In genomic region chr3:109298857-109299256, GRCm38 (mm10) we compare ENCODE assay signal across 16 mouse cellular contexts. TPM values are rescaled to one million over a fixed set of nuclear protein-coding genes. Genes with fewer than 3 reads are reported as not detected.
DNase-seq lines count a peak whose midpoint lies in the region; ATAC-seq and TF ChIP-seq lines count a peak whose summit lies in the region.
"Had no signal": no experiment of that assay in that cellular context is flagged by ENCODE, and none has a peak within 500 bp of the region (broad histone marks: within the 10 kb centered on the region; RNA-seq: fewer than 3 reads in every experiment).

No protein-coding gene starts in this region.

- 38% methylated on average over 6 of the region's 6 CpGs for WGBS in forebrain, embryonic 13.5 days
- WGBS in forebrain, embryonic 10.5 days = 65% methylated on average over 6 of the region's 6 CpGs
- WGBS in midbrain, embryonic 10.5 days = 69% methylated on average over 6 of the region's 6 CpGs
- WGBS in midbrain, embryonic 11.5 days = 54% methylated on average over 6 of the region's 6 CpGs
- WGBS in hindbrain, embryonic 13.5 days = 49% methylated on average over 6 of the region's 6 CpGs
- WGBS in midbrain, postnatal 0 days = 40% methylated on average over 6 of the region's 6 CpGs

- no peaks in the 10 kb centered on the region for H3K27me3 ChIP-seq in forebrain, embryonic 13.5 days
- no peaks in the 10 kb centered on the region for H3K27me3 ChIP-seq in forebrain, embryonic 10.5 days (ENCODE audit: poor library complexity, severe bottlenecking)
- no peaks in the 10 kb centered on the region for H3K27me3 ChIP-seq in midbrain, embryonic 10.5 days (ENCODE audit: low read depth, poor library complexity, severe bottlenecking)
- no peaks in the 10 kb centered on the region for H3K27me3 ChIP-seq in midbrain, embryonic 11.5 days (ENCODE audit: control insufficient read depth, insufficient read depth, low read length)
- H3K27me3 ChIP-seq in hindbrain, embryonic 13.5 days = no peaks in the 10 kb centered on the region
- no peaks in the 10 kb centered on the region for H3K27me3 ChIP-seq in midbrain, postnatal 0 days (ENCODE audit: insufficient read depth, low read length)
- H3K27me3 ChIP-seq: embryonic facial prominence, embryonic 15.5 days; limb, embryonic 15.5 days had no signal

- no peak overlapping the region for H3K27ac ChIP-seq in forebrain, embryonic 13.5 days
- no peak overlapping the region for H3K27ac ChIP-seq in forebrain, embryonic 10.5 days
- 0 out of 2 replicates have a peak overlapping the region, but pooled peaks have one; percentile 17 for H3K27ac ChIP-seq in midbrain, embryonic 10.5 days (replicated peaks)
- no peak overlapping the region for H3K27ac ChIP-seq in midbrain, embryonic 11.5 days (ENCODE audit: low read depth, low read length)
- H3K27ac ChIP-seq in hindbrain, embryonic 13.5 days = no peak overlapping the region
- no peak overlapping the region for H3K27ac ChIP-seq in midbrain, postnatal 0 days (ENCODE audit: low read depth, low read length)
- H3K27ac ChIP-seq: embryonic facial prominence, embryonic 15.5 days; heart, adult 2 months; limb, embryonic 15.5 days; macrophage had no signal

- no peak overlapping the region for H3K4me3 ChIP-seq in forebrain, embryonic 13.5 days
- H3K4me3 ChIP-seq in forebrain, embryonic 10.5 days = no peak overlapping the region
- no peak overlapping the region for H3K4me3 ChIP-seq in midbrain, embryonic 10.5 days
- no peak overlapping the region for H3K4me3 ChIP-seq in midbrain, embryonic 11.5 days (ENCODE audit: low read depth, low read length)
- no peak overlapping the region for H3K4me3 ChIP-seq in hindbrain, embryonic 13.5 days
- H3K4me3 ChIP-seq in midbrain, postnatal 0 days (ENCODE audit: low read depth, low read length) = no peak overlapping the region
- H3K4me3 ChIP-seq: embryonic facial prominence, embryonic 15.5 days; heart, adult 2 months; limb, embryonic 15.5 days had no signal

- H3K9ac ChIP-seq in forebrain, embryonic 13.5 days = no peak overlapping the region
- no peak overlapping the region for H3K9ac ChIP-seq in midbrain, embryonic 11.5 days (ENCODE audit: low read length)
- no peak overlapping the region for H3K9ac ChIP-seq in hindbrain, embryonic 13.5 days
- no peak overlapping the region for H3K9ac ChIP-seq in midbrain, postnatal 0 days (replicated peaks; ENCODE audit: low read length, poor library complexity, severe bottlenecking)
- H3K9ac ChIP-seq: embryonic facial prominence, embryonic 15.5 days; limb, embryonic 15.5 days had no signal

- no peaks in the 10 kb centered on the region; the same call in 1 of the 2 replicates for H3K4me1 ChIP-seq in forebrain, embryonic 13.5 days
- H3K4me1 ChIP-seq in forebrain, embryonic 10.5 days = peaks cover 9% of the 10 kb centered on the region
- H3K4me1 ChIP-seq in midbrain, embryonic 10.5 days = peaks cover 9% of the 10 kb centered on the region
- H3K4me1 ChIP-seq in midbrain, embryonic 11.5 days (ENCODE audit: control insufficient read depth, insufficient read depth, low read length) = no peaks in the 10 kb centered on the region
- H3K4me1 ChIP-seq in hindbrain, embryonic 13.5 days (replicated peaks) = peaks cover 8% of the 10 kb centered on the region
- no peaks in the 10 kb centered on the region for H3K4me1 ChIP-seq in midbrain, postnatal 0 days (ENCODE audit: insufficient read depth, low read length)
- H3K4me1 ChIP-seq: embryonic facial prominence, embryonic 15.5 days; limb, embryonic 15.5 days had no signal

- no peak for DNase-seq in forebrain, embryonic 10.5 days (ENCODE audit: extremely low spot score, low spot score)
- no peak for DNase-seq in midbrain, embryonic 10.5 days (ENCODE audit: low spot score)
- no peak for DNase-seq in midbrain, embryonic 11.5 days (ENCODE audit: low spot score, missing footprints)
- DNase-seq in midbrain, postnatal 0 days (ENCODE audit: low spot score) = peak; percentile 83
- DNase-seq in adrenal gland, postnatal 25 days = no peak
- DNase-seq: heart, adult 2 months; kidney, adult 8-10 months; lung, adult 18-20 months; right cerebral cortex, postnatal 25 days had no signal

- no peak for TF ChIP-seq CTCF in midbrain, postnatal 0 days (IDR thresholded peaks at IDR 0.05)

- H3K36me3 ChIP-seq in forebrain, embryonic 13.5 days (ENCODE audit: poor library complexity, severe bottlenecking) = no peaks in the 10 kb centered on the region
- no peaks in the 10 kb centered on the region for H3K36me3 ChIP-seq in forebrain, embryonic 10.5 days (replicated peaks)
- no peaks in the 10 kb centered on the region for H3K36me3 ChIP-seq in midbrain, embryonic 10.5 days
- no peaks in the 10 kb centered on the region for H3K36me3 ChIP-seq in midbrain, embryonic 11.5 days (ENCODE audit: control insufficient read depth, insufficient read depth, low read length)
- H3K36me3 ChIP-seq in hindbrain, embryonic 13.5 days = no peaks in the 10 kb centered on the region
- H3K36me3 ChIP-seq in midbrain, postnatal 0 days (ENCODE audit: insufficient read depth, low read length) = no peaks in the 10 kb centered on the region
- H3K36me3 ChIP-seq: embryonic facial prominence, embryonic 15.5 days; G1E; limb, embryonic 15.5 days had no signal

- peak; percentile 38; the same call in 1 of the 2 replicates for ATAC-seq in forebrain, embryonic 13.5 days
- no peak for ATAC-seq in midbrain, embryonic 11.5 days (ENCODE audit: low FRiP score)
- ATAC-seq in hindbrain, embryonic 13.5 days (ENCODE audit: low FRiP score) = peak; percentile 71
- ATAC-seq in midbrain, postnatal 0 days (ENCODE audit: low FRiP score) = peak; percentile 60; the same call in 1 of the 2 replicates
- ATAC-seq in granulocyte monocyte progenitor cell, adult 5-6 weeks (replicated peaks; ENCODE audit: poor library complexity, severe bottlenecking) = no peak

- H3K4me2 ChIP-seq in forebrain, embryonic 13.5 days = no peak overlapping the region
- H3K4me2 ChIP-seq in midbrain, embryonic 11.5 days = no peak overlapping the region
- H3K4me2 ChIP-seq in hindbrain, embryonic 13.5 days = no peak overlapping the region
- H3K4me2 ChIP-seq in midbrain, postnatal 0 days (ENCODE audit: low read depth, low read length, poor library complexity, severe bottlenecking) = no peak overlapping the region
- H3K4me2 ChIP-seq: embryonic facial prominence, embryonic 15.5 days; limb, embryonic 15.5 days had no signal

- H3K9me3 ChIP-seq in forebrain, embryonic 13.5 days (replicated peaks) = no peaks in the 10 kb centered on the region
- H3K9me3 ChIP-seq in forebrain, embryonic 10.5 days = no peaks in the 10 kb centered on the region
- no peaks in the 10 kb centered on the region for H3K9me3 ChIP-seq in midbrain, embryonic 10.5 days (replicated peaks)
- H3K9me3 ChIP-seq in midbrain, embryonic 11.5 days (ENCODE audit: control insufficient read depth, low read length) = no peaks in the 10 kb centered on the region
- H3K9me3 ChIP-seq in hindbrain, embryonic 13.5 days = no peaks in the 10 kb centered on the region
- H3K9me3 ChIP-seq in midbrain, postnatal 0 days (ENCODE audit: low read length) = no peaks in the 10 kb centered on the region
- H3K9me3 ChIP-seq: embryonic facial prominence, embryonic 15.5 days; limb, embryonic 15.5 days had no signal

RNA-seq across cellular contexts. Expression of gene Vav3, which starts 41.6 kb away (rescaled TPM):
- 6.5 and 10.1 TPM in 2 replicates for polyA plus RNA-seq in forebrain, embryonic 13.5 days (2015; fragmentation: Nextera tagmentation; extraction: Ambion mirVana)
- polyA plus RNA-seq in forebrain, embryonic 10.5 days (2016; fragmentation: Nextera tagmentation; extraction: Ambion mirVana) = 4.1 and 4.7 TPM in 2 replicates
- polyA plus RNA-seq in midbrain, embryonic 10.5 days (2016; fragmentation: Nextera tagmentation; extraction: Ambion mirVana) = 7.6 and 8.4 TPM in 2 replicates
- polyA plus RNA-seq in midbrain, embryonic 11.5 days (2014; fragmentation: Nextera tagmentation; extraction: Ambion mirVana) = 18.4 and 18.6 TPM in 2 replicates
- polyA plus RNA-seq in hindbrain, embryonic 13.5 days (2015; fragmentation: Nextera tagmentation; extraction: Ambion mirVana) = 23.2 and 24.8 TPM in 2 replicates
- total RNA-seq in midbrain, postnatal 0 days (2014; rRNA removed) = 9.2 and 13.6 TPM in 2 replicates
- polyA plus RNA-seq in midbrain, postnatal 0 days (2015; fragmentation: Nextera tagmentation; extraction: Ambion mirVana) = 8.3 and 11.6 TPM in 2 replicates
- total RNA-seq in adrenal gland, postnatal 25 days (2021) = 2.8 and 4.4 TPM in 2 replicates
- total RNA-seq in granulocyte monocyte progenitor cell, adult 5-6 weeks (2014; fragmentation: Nextera tagmentation) = 52.5 and 75.4 TPM in 2 replicates
- 84.4 and 85.7 TPM in 2 replicates for total RNA-seq in granulocyte monocyte progenitor cell, adult 5-6 weeks (2017)
- polyA plus RNA-seq: G1E had no signal

Comparison
In these comparisons a context has a peak if more than half of its experiments do, and no peak if none do; other contexts are left out.
1. ATAC-seq: peak in forebrain, embryonic 13.5 days (single experiment), hindbrain, embryonic 13.5 days (single experiment) and midbrain, postnatal 0 days (single experiment); none in midbrain, embryonic 11.5 days (single experiment) and granulocyte monocyte progenitor cell, adult 5-6 weeks (single experiment).